Mouse (Mus musculus): ENCODE results near the gene Il3ra. TPM values are rescaled to one million over a fixed set of nuclear protein-coding genes. Genes with fewer than 3 reads are reported as not detected.
A peak's percentile ranks its signal among the peaks of the same experiment; 100 is the strongest.

Il3ra gene
- 53.9 and 69.0 TPM in 2 replicates for polyA plus RNA-seq (2012; rRNA removed)

- Histone ChIP-seq H3K4me3 (ENCODE audit: control insufficient read depth, insufficient read depth, low read length) (peak within 1 kb of the TSS; percentile 56), H3K27ac (ENCODE audit: control insufficient read depth, insufficient read depth, low read length) (peak within 1 kb of the TSS; percentile 1; the same call in 1 of the 2 replicates), H3K36me3 (ENCODE audit: control insufficient read depth, insufficient read depth, low read length) (no peaks in the 10 kb centered on the region), H3K4me1 (replicated peaks; ENCODE audit: control insufficient read depth, insufficient read depth, low read length) (no peaks in the 10 kb centered on the region; the same call in 1 of the 2 replicates), H3K27me3 (ENCODE audit: control insufficient read depth, insufficient read depth, low read length) (no peaks in the 10 kb centered on the region)
- peak; percentile 68 for DNase-seq
- 7% methylated on average over 69 of the region's 69 CpGs for WGBS
- no peak for TF ChIP-seq CTCF (IDR thresholded peaks at IDR 0.05; ENCODE audit: borderline replicate concordance, control insufficient read depth, extremely low read depth, insufficient read depth, low read length, poor library complexity)
- TF ChIP-seq POLR2A (IDR thresholded peaks at IDR 0.05; ENCODE audit: control insufficient read depth, extremely low read depth, insufficient read depth, low read length, poor library complexity): no peak
These were observed at the start of gene Il3ra for GRCm38 (mm10) chr14:14345948-14346812. Gene Il3ra, plus strand, starts transcription at chr14:14346275.

- no peak for DNase-seq
- 60% methylated on average over 16 of the region's 16 CpGs for WGBS
- Histone ChIP-seq H3K4me3 (ENCODE audit: control insufficient read depth, insufficient read depth, low read length) (no peak overlapping the region), H3K4me1 (replicated peaks; ENCODE audit: control insufficient read depth, insufficient read depth, low read length) (no peaks in the 10 kb centered on the region), H3K36me3 (ENCODE audit: control insufficient read depth, insufficient read depth, low read length) (no peaks in the 10 kb centered on the region), H3K27me3 (ENCODE audit: control insufficient read depth, insufficient read depth, low read length) (no peaks in the 10 kb centered on the region), H3K27ac (ENCODE audit: control insufficient read depth, insufficient read depth, low read length) (no peak overlapping the region)
- TF ChIP-seq CTCF (IDR thresholded peaks at IDR 0.05; ENCODE audit: borderline replicate concordance, control insufficient read depth, extremely low read depth, insufficient read depth, low read length, poor library complexity) (no peak), POLR2A (IDR thresholded peaks at IDR 0.05; ENCODE audit: control insufficient read depth, extremely low read depth, insufficient read depth, low read length, poor library complexity) (no peak)
These were observed 37.1 kb upstream of the Il3ra start for GRCm38 (mm10) chr14:14308938-14309337.

- Histone ChIP-seq H3K4me1 (replicated peaks; ENCODE audit: control insufficient read depth, insufficient read depth, low read length) (no peaks in the 10 kb centered on the region), H3K36me3 (ENCODE audit: control insufficient read depth, insufficient read depth, low read length) (no peaks in the 10 kb centered on the region), H3K27ac (ENCODE audit: control insufficient read depth, insufficient read depth, low read length) (no peak overlapping the region), H3K4me3 (ENCODE audit: control insufficient read depth, insufficient read depth, low read length) (no peak overlapping the region), H3K27me3 (ENCODE audit: control insufficient read depth, insufficient read depth, low read length) (no peaks in the 10 kb centered on the region)
- DNase-seq: no peak
- TF ChIP-seq POLR2A (IDR thresholded peaks at IDR 0.05; ENCODE audit: control insufficient read depth, extremely low read depth, insufficient read depth, low read length, poor library complexity) (no peak), CTCF (IDR thresholded peaks at IDR 0.05; ENCODE audit: borderline replicate concordance, control insufficient read depth, extremely low read depth, insufficient read depth, low read length, poor library complexity) (no peak)
- WGBS: 61% methylated on average over 14 of the region's 14 CpGs
These were observed 36.7 kb upstream of the Il3ra start for GRCm38 (mm10) chr14:14309416-14309815.

DNA sequence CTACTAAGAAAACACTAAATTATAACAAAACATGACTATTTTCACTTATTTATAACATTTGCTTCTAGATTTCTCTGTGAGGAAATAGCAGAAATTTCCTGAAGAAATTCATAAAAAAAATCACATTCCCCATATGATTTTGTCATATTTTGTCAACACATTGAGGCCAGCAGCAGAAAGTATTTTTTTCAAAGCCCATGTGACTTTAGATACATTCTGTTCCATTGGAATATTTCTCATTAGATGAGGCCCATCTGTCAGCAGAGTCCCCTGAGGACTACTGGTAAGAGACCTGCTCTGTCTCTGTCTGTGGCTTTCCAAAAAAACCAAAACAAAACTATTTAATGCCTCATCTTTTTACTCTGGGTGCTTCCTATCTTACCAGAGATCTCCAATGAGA lies 23.5 kb upstream of the Il3ra start, which contains the start of gene Olfr31:
Olfr31 (plus strand) TSS at position 301 of the 400 bp plus-strand sequence.
- no peaks in the 10 kb centered on the region for H3K4me1 ChIP-seq (replicated peaks; ENCODE audit: control insufficient read depth, insufficient read depth, low read length)
- TF ChIP-seq POLR2A (IDR thresholded peaks at IDR 0.05; ENCODE audit: control insufficient read depth, extremely low read depth, insufficient read depth, low read length, poor library complexity) (no peak), CTCF (IDR thresholded peaks at IDR 0.05; ENCODE audit: borderline replicate concordance, control insufficient read depth, extremely low read depth, insufficient read depth, low read length, poor library complexity) (no peak)
- DNase-seq: no peak
- H3K27me3 ChIP-seq (ENCODE audit: control insufficient read depth, insufficient read depth, low read length): no peaks in the 10 kb centered on the region
- no peaks in the 10 kb centered on the region for H3K36me3 ChIP-seq (ENCODE audit: control insufficient read depth, insufficient read depth, low read length)
- no peak within 1 kb of the TSS for H3K4me3 ChIP-seq (ENCODE audit: control insufficient read depth, insufficient read depth, low read length)
- no peak within 1 kb of the TSS for H3K27ac ChIP-seq (ENCODE audit: control insufficient read depth, insufficient read depth, low read length)

GRCm38 (mm10) chr14:14345113-14345871 lies 783 bp upstream of the Il3ra start:
- no peaks in the 10 kb centered on the region for H3K36me3 ChIP-seq (ENCODE audit: control insufficient read depth, insufficient read depth, low read length)
- no peak for TF ChIP-seq POLR2A (IDR thresholded peaks at IDR 0.05; ENCODE audit: control insufficient read depth, extremely low read depth, insufficient read depth, low read length, poor library complexity)
- TF ChIP-seq CTCF (IDR thresholded peaks at IDR 0.05; ENCODE audit: borderline replicate concordance, control insufficient read depth, extremely low read depth, insufficient read depth, low read length, poor library complexity): peak; percentile 68; the same call in 1 of the 2 replicates
- 8% methylated on average over 40 of the region's 40 CpGs for WGBS
- DNase-seq: peak; percentile 95
- no peaks in the 10 kb centered on the region for H3K27me3 ChIP-seq (ENCODE audit: control insufficient read depth, insufficient read depth, low read length)
- no peak overlapping the region for H3K27ac ChIP-seq (ENCODE audit: control insufficient read depth, insufficient read depth, low read length)
- H3K4me1 ChIP-seq (replicated peaks; ENCODE audit: control insufficient read depth, insufficient read depth, low read length): no peaks in the 10 kb centered on the region; the same call in 1 of the 2 replicates
- H3K4me3 ChIP-seq (ENCODE audit: control insufficient read depth, insufficient read depth, low read length): peak overlapping the region; percentile 56

DNA sequence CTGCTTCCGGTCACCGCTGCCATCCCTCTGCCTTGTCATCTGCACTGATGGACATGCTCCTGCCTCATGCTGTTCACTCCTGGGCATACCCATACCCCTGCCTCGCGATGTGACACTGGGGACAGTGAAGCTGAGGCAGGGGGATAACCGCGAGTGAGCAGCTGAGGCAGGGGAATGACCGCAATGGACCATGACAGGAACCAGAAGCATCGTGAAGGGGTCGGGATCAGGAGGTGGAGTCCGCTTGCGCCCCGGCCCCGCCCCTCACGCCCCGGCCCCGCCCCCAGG lies 682 bp downstream of the Il3ra start:
- DNase-seq: no peak
- Histone ChIP-seq H3K27me3 (ENCODE audit: control insufficient read depth, insufficient read depth, low read length) (no peaks in the 10 kb centered on the region), H3K27ac (ENCODE audit: control insufficient read depth, insufficient read depth, low read length) (no peak overlapping the region), H3K4me1 (replicated peaks; ENCODE audit: control insufficient read depth, insufficient read depth, low read length) (no peaks in the 10 kb centered on the region; the same call in 1 of the 2 replicates), H3K36me3 (ENCODE audit: control insufficient read depth, insufficient read depth, low read length) (no peaks in the 10 kb centered on the region), H3K4me3 (ENCODE audit: control insufficient read depth, insufficient read depth, low read length) (peak overlapping the region; percentile 56)
- WGBS: 56% methylated on average over 16 of the region's 16 CpGs
- no peak for TF ChIP-seq CTCF (IDR thresholded peaks at IDR 0.05; ENCODE audit: borderline replicate concordance, control insufficient read depth, extremely low read depth, insufficient read depth, low read length, poor library complexity)
- TF ChIP-seq POLR2A (IDR thresholded peaks at IDR 0.05; ENCODE audit: control insufficient read depth, extremely low read depth, insufficient read depth, low read length, poor library complexity): no peak

Data from thymus, adult 2 months (tissue).